Mouse (Mus musculus) ES-E14 (cell line): ENCODE results near the gene Cxcl1. TPM values are rescaled to one million over a fixed set of nuclear protein-coding genes. Genes with fewer than 3 reads are reported as not detected.
A peak's percentile ranks its signal among the peaks of the same experiment; 100 is the strongest.

ENCODE experiments used
- DNase-seq: peaks from one replicate; pipeline ENCODE4 v3.0.0-alpha.2; 2013; ENCODE audit warnings: low read depth, low spot score
- H3K27ac ChIP-seq: 2 replicates; pipeline ENCODE4 v1.5.1; 2012; ENCODE audit warnings: low read depth, mild to moderate bottlenecking, low read length, moderate library complexity, mixed read lengths; ENCODE audit not compliant: poor library complexity, insufficient read depth, severe bottlenecking
- H3K36me3 ChIP-seq: 2 replicates; pipeline ENCODE4 v1.6.1; 2012; ENCODE audit warnings: mild to moderate bottlenecking, low read length, moderate library complexity, mixed read lengths; ENCODE audit not compliant: control insufficient read depth, poor library complexity, insufficient read depth, severe bottlenecking
- H3K4me1 ChIP-seq, 2 experiments: fragments of 150-350 bp in 1 of 2; sonication (generic) in 1 of 2; 2 replicates each; pipeline ENCODE4 v1.6.1; 2012; ENCODE audit warnings: low read length in 2 of 2, mild to moderate bottlenecking in 1 of 2, mixed read lengths in 1 of 2; ENCODE audit not compliant: control insufficient read depth in 2 of 2, insufficient read depth in 2 of 2, poor library complexity in 1 of 2
- H3K4me3 ChIP-seq, 2 experiments: fragments of 150-350 bp in 1 of 2; sonication (generic) in 1 of 2; 2 replicates each; pipeline ENCODE4 v1.5.1; 2012; ENCODE audit warnings: low read length in 2 of 2, low read depth in 1 of 2, mild to moderate bottlenecking in 1 of 2, mixed read lengths in 1 of 2; ENCODE audit not compliant: insufficient read depth in 1 of 2, poor library complexity in 1 of 2, severe bottlenecking in 1 of 2
- H3K9ac ChIP-seq: 2 replicates; pipeline ENCODE4 v1.6.1; 2012; ENCODE audit warnings: low read depth, mild to moderate bottlenecking, low read length, mixed read lengths; ENCODE audit not compliant: poor library complexity, insufficient read depth, severe bottlenecking
- H3K9me3 ChIP-seq: fragments of 150-350 bp; sonication (generic); 2 replicates; pipeline ENCODE4 v1.6.1; 2012; ENCODE audit warnings: low read depth, mild to moderate bottlenecking, low read length; ENCODE audit not compliant: control insufficient read depth, insufficient read depth
- CHD2 ChIP-seq: IDR thresholded peaks from 2 replicates; pipeline ENCODE4 v1.6.1; 2014; ENCODE audit warnings: mild to moderate bottlenecking, low read depth, low read length, inconsistent platforms
- HCFC1 ChIP-seq: IDR thresholded peaks from 2 replicates; pipeline ENCODE4 v1.6.1; 2012; ENCODE audit warnings: low read length, inconsistent platforms, borderline replicate concordance; ENCODE audit not compliant: insufficient read depth
- MAFK ChIP-seq: IDR thresholded peaks from 2 replicates; pipeline ENCODE4 v1.6.1; 2014; ENCODE audit warnings: mild to moderate bottlenecking, low read depth, low read length, inconsistent platforms; ENCODE audit not compliant: insufficient read depth
- ZC3H11A ChIP-seq: IDR thresholded peaks from 2 replicates; pipeline ENCODE4 v1.6.1; 2012; ENCODE audit warnings: low read depth, mild to moderate bottlenecking, inconsistent platforms, low read length, borderline replicate concordance
- ZNF384 ChIP-seq: IDR thresholded peaks from 2 replicates; pipeline ENCODE4 v1.6.1; 2012; ENCODE audit warnings: low read depth, low read length, inconsistent platforms
- in situ Hi-C, 2 experiments: fragments of 600-800 bp; cut with MboI; formaldehyde crosslinking; loops; one replicate each; pipeline ENCODE4 v1.15.1; 2025; ENCODE audit warnings: low sequenced_read_pairs in 2 of 2, inconsistent platforms in 1 of 2; ENCODE audit not compliant: unreplicated experiment in 2 of 2
- total RNA-seq: library from RNA; depleted of rRNA; stranded (reverse); fragments of 300-350 nt; gene quantifications from 2 replicates; pipeline ENCODE4 v1.2.3, GENCODE M21; 2012

Cxcl1 gene
- total RNA-seq, 1 experiment: 0.45 TPM

DNA sequence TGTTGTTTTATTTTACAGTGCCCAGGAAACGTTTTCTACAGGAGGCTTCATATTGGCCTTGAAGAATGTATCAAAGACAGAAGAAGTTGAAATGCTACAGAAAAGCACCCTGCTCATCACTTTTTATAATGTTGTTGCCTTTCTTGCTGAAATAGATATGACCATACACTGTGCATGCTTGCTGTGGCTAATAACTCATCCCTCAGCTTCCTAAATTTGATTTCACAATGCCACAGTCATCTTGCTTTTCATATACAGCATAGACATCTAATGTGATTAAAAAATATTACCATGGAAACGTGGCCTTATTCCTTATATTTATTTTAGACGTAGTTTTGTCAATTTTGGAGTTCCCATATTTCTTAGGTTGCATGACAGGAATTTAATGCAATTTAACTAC lies 6.4 kb downstream of the Cxcl1 start:
- in situ Hi-C loops: no loop called here
- Histone ChIP-seq H3K27ac (no peak overlapping the region), H3K9ac (no peak overlapping the region), H3K4me3 (no peak overlapping the region), H3K36me3 (no peaks in the 10 kb centered on the region), H3K4me1 (no peaks in the 10 kb centered on the region), H3K9me3 (no peaks in the 10 kb centered on the region)
- no peak for DNase-seq
- no peak for TF ChIP-seq ZNF384
- TF ChIP-seq ZC3H11A: no peak
- TF ChIP-seq CHD2: no peak
- TF ChIP-seq MAFK: no peak
- TF ChIP-seq HCFC1: no peak

DNA sequence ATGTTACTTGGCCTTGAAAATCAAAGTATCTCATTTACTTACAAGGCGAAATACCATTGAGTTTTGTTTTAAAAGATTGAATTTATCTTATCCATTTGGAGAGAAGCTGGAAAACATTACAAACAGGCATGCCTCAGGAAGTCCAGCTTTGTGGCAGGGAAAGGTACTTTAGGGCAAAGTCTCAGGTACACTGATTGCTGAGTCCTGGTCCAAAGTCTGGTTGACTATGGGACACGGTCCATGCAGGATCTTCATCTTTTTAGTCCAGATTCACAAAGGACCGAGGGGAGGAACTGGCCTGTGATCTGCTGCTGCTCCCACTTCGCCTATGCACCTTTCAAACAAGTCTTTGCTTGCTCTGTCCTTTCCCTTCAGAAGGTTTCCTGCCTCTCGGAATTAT lies 8.3 kb downstream of the Cxcl1 start:
- Histone ChIP-seq H3K9me3 (no peaks in the 10 kb centered on the region), H3K27ac (no peak overlapping the region), H3K4me3 (no peak overlapping the region), H3K36me3 (no peaks in the 10 kb centered on the region), H3K9ac (no peak overlapping the region), H3K4me1 (no peaks in the 10 kb centered on the region)
- TF ChIP-seq MAFK (no peak), HCFC1 (no peak), CHD2 (no peak), ZC3H11A (no peak)
- in situ Hi-C loops: no loop called here
- DNase-seq: no peak

DNA sequence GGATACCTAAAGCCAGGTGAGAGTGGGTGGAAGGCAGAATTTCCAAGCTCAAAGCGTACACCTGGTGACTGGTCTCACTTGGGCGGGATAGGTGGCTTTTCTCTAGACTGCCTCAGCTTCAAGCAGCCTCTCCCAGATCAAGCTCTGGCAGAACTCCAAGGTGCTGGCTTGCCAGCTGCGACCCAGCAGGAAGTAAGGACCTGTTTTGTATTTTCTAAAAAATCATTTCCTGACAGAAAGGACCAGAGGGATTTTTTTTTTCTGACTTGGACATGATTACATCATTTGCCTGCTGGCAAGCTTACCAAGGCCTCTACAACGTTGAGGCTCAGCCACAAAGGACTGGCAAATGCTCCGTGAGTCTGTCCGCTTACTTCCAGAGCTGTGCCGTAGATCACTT lies 9.1 kb downstream of the Cxcl1 start:
- Histone ChIP-seq H3K36me3 (no peaks in the 10 kb centered on the region), H3K27ac (no peak overlapping the region), H3K9ac (no peak overlapping the region), H3K4me3 (no peak overlapping the region), H3K4me1 (no peaks in the 10 kb centered on the region), H3K9me3 (no peaks in the 10 kb centered on the region)
- TF ChIP-seq HCFC1 (no peak), ZNF384 (no peak), MAFK (no peak), CHD2 (no peak), ZC3H11A (no peak)
- in situ Hi-C loops: loop anchor here (25.0 kb wide), 2 partner anchors 238 to 688 kb away; partner anchors contain the start of gene Cox18 (in 1 of the 2)
- DNase-seq: no peak

DNA sequence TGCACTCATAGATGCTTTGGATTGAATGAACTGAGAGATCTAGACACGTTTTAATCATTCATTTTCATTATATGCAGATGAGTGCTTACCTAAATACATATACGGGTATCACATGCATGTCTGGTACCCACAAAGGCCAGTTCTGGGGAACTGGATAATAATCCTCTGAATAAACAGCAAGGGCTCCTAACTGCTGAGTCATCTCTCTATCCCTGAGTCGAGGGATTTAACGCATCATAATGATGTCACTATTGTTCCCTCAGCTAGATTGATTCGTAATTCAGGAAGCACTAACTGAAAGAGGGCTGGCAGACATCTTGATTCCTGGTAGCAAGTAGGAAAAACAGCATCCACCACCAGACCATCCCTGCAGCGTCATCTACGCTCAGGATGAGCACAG lies 9.6 kb downstream of the Cxcl1 start:
- DNase-seq: no peak
- Histone ChIP-seq H3K27ac (no peak overlapping the region), H3K36me3 (no peaks in the 10 kb centered on the region), H3K4me1 (no peaks in the 10 kb centered on the region), H3K9me3 (no peaks in the 10 kb centered on the region), H3K4me3 (no peak overlapping the region), H3K9ac (no peak overlapping the region)
- TF ChIP-seq MAFK (peak; percentile 73), ZNF384 (no peak), CHD2 (no peak), HCFC1 (no peak), ZC3H11A (no peak)
- in situ Hi-C loops: loop anchor here (25.0 kb wide), 2 partner anchors 238 to 688 kb away; partner anchors contain the start of gene Cox18 (in 1 of the 2)
